Mouse (Mus musculus): Measurements from ENCODE around the gene Btbd35f16.
"Not testable (repeated sequence)": the region's sequence is repeated elsewhere in the genome, so short reads cannot be mapped to it uniquely, and the experiment has no call there.

The Btbd35f16 gene

GRCm38 (mm10) chrX:3956902-3957301 lies at the start of gene Btbd35f16:
Gene Btbd35f16, minus strand, starts transcription at chrX:3957002.
- DNase-seq, result not testable (repeated sequence)

All from kidney, postnatal 10 days (tissue).